Mouse (Mus musculus) left cerebral cortex, adult 11 months (tissue): ENCODE results near the gene Smarcd3.

Experiments
- DNase-seq: peaks from one replicate; pipeline ENCODE4 v3.0.0; 2022; ENCODE audit warnings: low spot score

The Smarcd3 gene

DNA sequence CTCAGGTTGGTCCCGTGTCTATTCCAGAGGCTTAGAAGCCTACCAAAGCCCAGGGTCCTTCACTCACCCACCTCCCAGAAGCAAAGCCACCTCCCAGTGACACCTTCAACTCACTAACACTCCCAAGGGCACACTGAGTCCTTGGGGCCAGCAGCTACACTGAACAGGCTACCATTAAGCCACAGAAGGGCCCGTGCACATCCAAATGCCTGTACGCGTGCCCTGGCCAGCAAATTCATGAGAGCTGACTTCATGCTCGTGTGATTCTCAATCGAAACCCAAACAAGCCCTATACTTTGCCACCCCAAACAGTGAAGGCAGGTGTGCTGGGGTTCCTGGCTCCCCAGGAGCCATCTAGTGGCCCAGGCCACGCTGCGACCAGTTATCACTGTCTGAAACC, 3.6 kb downstream of the Smarcd3 start:
- no peak for DNase-seq

GRCm38 (mm10) chr5:24620116-24620515, 4.1 kb downstream of the Smarcd3 start:
- DNase-seq = no peak

DNA sequence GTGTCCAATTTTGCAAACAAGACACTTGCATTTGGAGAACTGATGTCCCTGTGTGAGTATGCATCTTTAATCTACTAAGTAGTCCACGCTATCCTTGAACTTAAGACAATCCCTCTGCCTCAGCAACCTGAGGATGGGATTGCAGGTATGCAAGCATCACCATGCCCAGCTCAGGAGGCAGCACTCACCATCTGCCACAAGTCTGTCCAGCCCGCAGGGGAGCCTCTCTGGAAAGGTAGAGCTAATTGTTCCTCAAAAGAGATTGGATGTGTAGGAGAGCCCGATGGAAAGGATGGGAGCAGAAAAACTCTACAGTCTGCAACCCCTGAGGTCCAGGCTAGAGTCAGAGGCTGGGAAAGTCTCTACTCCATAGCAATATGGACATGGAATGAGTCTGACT, 5.3 kb downstream of the Smarcd3 start:
- no peak for DNase-seq

DNA sequence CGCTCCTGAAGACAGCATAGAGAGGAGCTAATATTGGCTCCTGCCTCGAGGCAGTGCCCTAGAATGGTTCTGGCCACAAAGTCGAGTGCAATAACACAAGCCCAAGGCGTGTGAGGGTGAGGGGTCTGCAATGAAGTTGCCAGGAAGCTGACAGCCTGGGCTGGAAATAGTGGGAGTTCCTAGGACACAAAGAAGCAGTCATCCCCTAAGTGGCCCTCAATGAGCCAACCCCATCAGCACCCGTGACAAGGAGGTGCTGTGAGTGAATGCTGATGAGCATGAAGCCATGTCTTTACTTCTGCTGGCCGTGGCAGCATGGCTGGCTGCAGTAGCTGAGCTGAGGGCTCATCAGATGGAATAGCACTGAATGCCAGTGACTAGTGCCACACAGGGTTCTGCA, 9.1 kb downstream of the Smarcd3 start:
- no peak for DNase-seq

- DNase-seq = no peak
These were observed 11.9 kb downstream of the Smarcd3 start for GRCm38 (mm10) chr5:24612302-24612649.

DNA sequence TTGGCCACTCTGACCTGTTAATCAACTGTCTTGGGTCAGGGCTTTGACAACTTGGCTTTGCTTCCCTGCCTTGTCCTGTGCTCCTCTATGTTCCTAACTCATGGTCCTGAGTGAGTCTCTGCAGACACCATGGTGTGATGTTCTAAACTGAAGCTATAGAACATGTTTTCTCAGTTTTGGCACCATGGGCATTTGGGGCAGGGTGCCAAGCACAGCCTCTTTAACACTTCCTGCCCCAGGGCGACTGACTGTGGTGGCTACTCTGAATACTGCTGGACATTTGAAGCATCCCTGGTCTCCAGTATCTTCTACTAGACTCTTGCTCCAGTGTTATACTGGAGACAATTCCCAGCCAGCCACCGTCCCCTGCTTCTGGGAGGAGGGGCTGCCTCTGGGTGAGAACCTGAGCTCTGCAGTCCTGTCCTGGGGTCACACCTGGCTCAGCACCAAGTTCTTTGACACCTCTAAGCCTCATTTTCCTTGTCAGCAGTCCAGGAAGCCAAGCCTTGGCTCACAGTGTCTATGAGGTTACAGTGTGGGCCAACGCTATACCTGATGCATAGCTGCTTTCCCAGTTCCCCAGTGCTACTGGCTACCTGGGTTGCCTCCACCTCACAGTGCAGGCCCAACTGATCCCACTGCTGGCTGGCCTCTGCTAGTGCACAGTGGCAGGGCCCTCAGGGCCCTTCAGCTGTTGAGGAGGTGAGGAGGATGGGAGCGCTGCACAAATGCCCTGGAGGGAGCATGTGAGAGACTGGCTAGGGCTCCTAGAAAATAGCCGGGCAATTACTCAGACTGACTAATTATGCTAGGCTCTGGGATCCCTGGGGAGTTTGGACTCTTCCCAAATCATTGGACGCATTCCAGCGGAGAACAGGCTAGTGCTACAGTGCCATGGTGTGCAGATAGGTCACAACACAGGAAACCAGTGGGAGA, 12.6 kb downstream of the Smarcd3 start:
- no peak for DNase-seq

GRCm38 (mm10) chr5:24609388-24609787, 14.8 kb downstream of the Smarcd3 start:
- DNase-seq = no peak

GRCm38 (mm10) chr5:24605980-24606665, 18.1 kb downstream of the Smarcd3 start:
- DNase-seq = no peak

GRCm38 (mm10) chr5:24605321-24605979, 18.8 kb downstream of the Smarcd3 start:
- DNase-seq = no peak

GRCm38 (mm10) chr5:24604656-24605100, 19.5 kb downstream of the Smarcd3 start:
- no peak for DNase-seq

DNA sequence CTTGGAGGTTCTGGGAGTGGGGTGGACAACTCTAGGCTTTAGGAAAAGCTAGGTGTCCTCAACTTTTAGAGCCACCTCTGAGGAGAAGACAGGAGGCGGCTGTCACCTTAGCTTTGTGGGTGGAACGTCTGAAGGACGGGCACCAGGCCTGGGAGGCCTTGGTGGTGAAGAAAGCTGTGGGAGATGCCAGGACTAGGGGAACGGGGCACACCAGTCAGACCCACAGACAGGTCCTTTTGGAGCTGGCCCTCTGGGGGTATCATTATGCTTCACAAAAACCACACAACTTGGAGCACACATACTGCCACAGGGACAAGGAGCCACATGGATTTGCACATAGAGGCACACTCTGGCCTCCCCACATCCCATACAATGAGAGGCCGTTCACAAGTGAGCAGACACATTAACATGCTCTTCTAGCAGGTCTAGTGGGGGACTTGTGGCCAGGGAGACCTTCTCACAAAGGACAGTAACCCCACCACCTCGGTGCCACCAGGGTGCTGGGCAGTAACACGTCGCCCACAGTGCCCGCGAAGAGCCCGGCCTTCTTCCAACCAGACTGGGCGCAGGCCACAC, 20.0 kb downstream of the Smarcd3 start:
- DNase-seq = no peak

- DNase-seq = no peak
These were observed 20.7 kb downstream of the Smarcd3 start for GRCm38 (mm10) chr5:24603431-24604010.

DNA sequence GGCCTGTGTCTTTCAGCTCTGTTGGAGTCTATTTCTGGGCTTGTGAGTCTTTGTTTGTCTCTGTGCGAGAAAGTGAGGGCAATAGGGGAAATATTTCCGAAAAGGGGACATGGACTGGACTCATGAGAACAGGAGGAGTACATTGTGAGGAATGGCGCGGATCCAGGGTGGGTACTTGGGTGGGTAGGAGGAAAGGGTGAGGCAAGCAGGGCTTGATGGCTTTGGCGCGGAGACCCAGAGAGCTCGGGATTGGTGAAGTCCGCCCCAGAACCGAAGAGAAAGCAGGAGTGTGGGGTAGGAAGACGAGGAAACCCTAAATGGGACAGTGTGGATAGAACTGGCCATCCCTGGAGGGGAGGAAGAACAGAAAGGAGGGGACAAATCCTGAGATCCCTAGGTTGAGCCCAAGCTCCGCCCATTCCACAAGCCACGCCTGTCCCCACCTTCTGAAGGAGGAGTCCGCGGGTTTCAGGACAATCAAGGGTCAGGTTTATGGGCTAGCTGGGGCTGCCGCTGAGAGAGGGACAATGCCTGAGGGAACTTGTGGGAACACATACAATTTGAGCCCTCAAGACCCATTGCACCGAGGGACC, 21.4 kb downstream of the Smarcd3 start:
- no peak for DNase-seq

DNA sequence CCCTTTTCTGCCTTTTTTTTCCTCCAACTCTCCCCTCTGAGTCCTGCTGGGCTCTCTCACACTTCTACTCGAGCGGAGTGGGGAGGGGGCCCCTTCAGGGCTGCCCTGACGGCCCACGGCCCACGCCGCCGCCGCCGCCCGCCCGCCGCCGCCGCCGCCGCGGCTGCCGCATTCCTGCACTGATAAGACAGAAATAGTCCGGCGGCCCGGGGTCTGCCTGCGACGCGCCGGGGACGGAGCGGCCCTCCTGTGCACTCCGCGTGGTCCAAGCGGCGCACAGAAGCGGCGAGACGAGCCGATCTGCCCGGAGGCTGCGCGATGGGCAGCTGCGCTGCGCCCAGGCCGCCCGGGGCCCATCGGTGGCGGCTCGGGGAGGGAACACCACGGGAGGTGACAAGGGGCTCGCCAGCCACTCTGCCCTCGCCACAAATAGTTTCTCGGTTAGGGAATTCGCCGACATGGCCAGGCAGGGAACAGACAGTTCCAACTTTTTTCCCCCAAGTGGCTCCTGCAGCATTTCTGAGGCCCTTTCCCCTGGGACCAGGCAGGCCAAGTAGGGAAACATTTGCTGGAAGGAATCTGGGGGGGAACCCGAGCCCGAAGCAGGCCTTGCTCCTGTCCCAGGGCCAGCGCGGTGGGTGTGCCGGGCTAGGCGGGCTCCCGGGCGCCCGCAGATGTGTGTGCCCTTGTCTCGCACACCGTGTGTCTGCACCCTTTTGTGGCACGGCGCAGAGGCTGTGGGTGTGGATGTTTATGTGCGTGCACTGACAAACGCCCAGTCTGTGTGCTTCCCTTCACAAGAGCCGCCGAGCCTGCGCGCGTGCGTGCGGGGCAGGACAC, 22.1 kb downstream of the Smarcd3 start:
- no peak for DNase-seq

DNA sequence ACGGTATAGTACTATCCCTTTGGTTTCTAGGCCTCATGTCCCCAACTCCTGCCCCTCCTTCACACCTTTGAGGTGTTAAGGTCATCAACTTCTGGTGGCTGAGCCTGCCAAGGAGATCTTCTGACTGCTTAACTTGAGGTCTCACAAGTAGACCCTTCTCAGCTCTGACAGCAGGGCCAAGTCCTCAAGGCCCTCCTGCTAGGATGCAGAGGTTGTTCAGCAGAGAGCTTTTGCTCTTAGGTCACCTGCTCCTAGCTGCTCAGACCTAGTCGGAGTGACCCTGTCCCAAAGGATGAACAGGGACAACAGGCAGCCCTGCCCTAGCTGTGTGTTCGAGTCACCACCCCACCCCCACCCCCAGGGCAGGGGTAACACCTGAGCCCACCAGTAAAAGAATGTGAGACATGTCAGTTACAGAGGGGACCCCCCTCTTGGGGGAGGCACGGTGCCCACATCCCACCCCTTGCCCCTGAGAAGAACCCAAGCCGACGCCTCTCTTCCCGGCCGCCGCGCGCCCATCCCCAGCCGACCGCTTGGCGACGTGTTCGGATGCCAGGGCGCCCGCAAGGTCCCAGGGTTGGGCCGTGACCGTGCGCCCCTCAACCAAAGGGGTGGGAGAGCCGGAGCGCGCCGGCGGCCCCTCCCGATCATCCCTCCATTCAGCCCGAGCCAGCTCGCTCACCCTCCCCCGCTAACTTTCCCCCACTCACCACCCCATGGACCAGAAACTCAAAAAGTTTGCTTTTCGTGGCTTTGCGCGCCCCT, 23.0 kb downstream of the Smarcd3 start:
- no peak for DNase-seq

DNA sequence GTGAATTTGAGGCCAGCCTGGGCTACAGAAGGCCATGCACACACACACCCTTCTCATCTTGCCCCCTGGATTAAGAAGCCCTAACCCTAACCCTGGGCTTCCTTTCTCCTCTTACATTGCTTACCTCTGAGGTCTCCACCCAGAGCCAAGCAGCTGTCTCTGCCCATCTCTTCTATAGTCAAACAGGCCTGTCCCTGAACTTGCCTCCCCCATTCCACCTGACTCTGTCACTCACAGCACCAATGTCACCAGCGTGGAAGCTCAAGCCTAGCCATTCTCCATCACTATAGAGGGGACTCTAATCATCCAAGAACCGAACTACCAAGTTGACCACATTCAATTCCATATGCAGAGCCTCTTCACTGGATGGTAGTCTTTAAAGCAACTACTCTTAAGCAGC, 24.0 kb downstream of the Smarcd3 start:
- DNase-seq = no peak

GRCm38 (mm10) chr5:24599137-24599536, 25.1 kb downstream of the Smarcd3 start:
- no peak for DNase-seq

DNA sequence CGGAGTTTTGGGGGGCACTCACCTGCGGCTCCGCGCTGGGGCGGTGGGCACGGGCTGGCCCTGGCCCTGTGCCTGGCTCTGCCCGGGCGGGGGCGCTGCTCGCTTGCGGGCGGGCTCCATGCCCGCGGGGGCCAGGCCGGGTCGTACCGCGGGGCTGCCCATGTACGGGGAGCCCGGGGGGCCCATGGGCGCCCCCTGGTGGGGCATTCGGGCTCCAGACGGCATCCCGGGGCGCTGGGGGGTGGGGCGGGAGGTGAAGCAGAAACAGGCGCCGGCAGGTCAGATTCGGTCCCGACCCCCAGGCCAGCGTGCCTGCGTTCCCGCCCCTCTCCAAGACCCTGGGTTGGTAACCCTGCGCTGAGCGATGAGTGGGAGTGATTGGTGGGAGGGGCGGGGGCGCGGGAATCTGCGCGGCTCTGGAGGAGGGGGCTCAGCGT, 25.6 kb downstream of the Smarcd3 start:
- no peak for DNase-seq

GRCm38 (mm10) chr5:24597901-24598569, 26.2 kb downstream of the Smarcd3 start:
- DNase-seq = no peak
